In the genomic region with DNA sequence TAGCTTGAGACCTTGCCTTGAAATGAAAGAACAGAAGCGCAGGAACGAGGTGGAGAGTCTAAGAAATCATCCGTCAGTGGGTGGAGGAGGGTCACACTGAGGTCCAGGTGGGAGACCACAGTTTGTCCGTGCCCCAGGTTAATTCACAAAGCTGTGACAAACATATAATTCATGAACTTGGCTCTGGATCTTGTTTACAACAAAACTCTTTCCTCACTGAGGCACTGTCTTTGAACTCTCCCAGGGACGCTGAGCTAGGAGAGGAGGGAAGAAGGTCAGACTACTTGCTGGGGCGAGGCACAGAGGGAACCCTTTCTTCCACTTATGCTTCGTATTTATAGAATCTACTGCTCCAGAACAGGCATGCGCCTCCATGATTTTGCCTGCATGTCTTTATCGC, we compare ENCODE assay signal across 10 mouse cellular contexts.
DNase-seq lines count a peak whose midpoint lies in the region; ATAC-seq and TF ChIP-seq lines count a peak whose summit lies in the region.
"Had no signal": no experiment of that assay in that cellular context is flagged by ENCODE, and none has a peak within 500 bp of the region (broad histone marks: within the 10 kb centered on the region; RNA-seq: fewer than 3 reads in every experiment).

No protein-coding gene starts in this region.

- H3K4me1 ChIP-seq in heart, embryonic 10.5 days = peaks cover 20% of the 10 kb centered on the region
- peaks cover 5% of the 10 kb centered on the region for H3K4me1 ChIP-seq in heart, embryonic 11.5 days (ENCODE audit: control insufficient read depth, insufficient read depth, low read length)
- H3K4me1 ChIP-seq in embryonic facial prominence, embryonic 12.5 days = peaks cover 29% of the 10 kb centered on the region
- peaks cover 48% of the 10 kb centered on the region for H3K4me1 ChIP-seq in limb, embryonic 13.5 days
- H3K4me1 ChIP-seq in liver, embryonic 12.5 days = no peaks in the 10 kb centered on the region
- peaks cover 19% of the 10 kb centered on the region for H3K4me1 ChIP-seq in cerebellum, adult 2 months (ENCODE audit: control insufficient read depth, insufficient read depth, low read length)

- 0 out of 2 replicates have a peak overlapping the region, but pooled peaks have one; percentile 17 for H3K27ac ChIP-seq in heart, embryonic 10.5 days
- no peak overlapping the region for H3K27ac ChIP-seq in heart, embryonic 11.5 days (ENCODE audit: low read depth, low read length)
- peak overlapping the region; percentile 83 for H3K27ac ChIP-seq in left cerebral cortex, adult 2 months
- peak overlapping the region; percentile 57; the same call in 1 of the 2 replicates for H3K27ac ChIP-seq in embryonic facial prominence, embryonic 12.5 days
- peak overlapping the region; percentile 81 for H3K27ac ChIP-seq in limb, embryonic 13.5 days
- no peak overlapping the region for H3K27ac ChIP-seq in liver, embryonic 12.5 days
- no peak overlapping the region for H3K27ac ChIP-seq in cerebellum, adult 2 months (ENCODE audit: insufficient read depth, low read length)
- H3K27ac ChIP-seq: macrophage had no signal

- no peaks in the 10 kb centered on the region for H3K36me3 ChIP-seq in heart, embryonic 10.5 days
- H3K36me3 ChIP-seq in heart, embryonic 11.5 days (ENCODE audit: control insufficient read depth, insufficient read depth, low read length) = no peaks in the 10 kb centered on the region
- no peaks in the 10 kb centered on the region for H3K36me3 ChIP-seq in embryonic facial prominence, embryonic 12.5 days
- H3K36me3 ChIP-seq in limb, embryonic 13.5 days = no peaks in the 10 kb centered on the region
- H3K36me3 ChIP-seq in liver, embryonic 12.5 days = no peaks in the 10 kb centered on the region

- no peak overlapping the region for H3K4me3 ChIP-seq in heart, embryonic 10.5 days
- no peak overlapping the region for H3K4me3 ChIP-seq in heart, embryonic 11.5 days (ENCODE audit: low read depth, low read length)
- no peak overlapping the region for H3K4me3 ChIP-seq in left cerebral cortex, adult 2 months
- no peak overlapping the region for H3K4me3 ChIP-seq in embryonic facial prominence, embryonic 12.5 days
- no peak overlapping the region for H3K4me3 ChIP-seq in limb, embryonic 13.5 days
- no peak overlapping the region for H3K4me3 ChIP-seq in liver, embryonic 12.5 days
- H3K4me3 ChIP-seq in cerebellum, adult 2 months (replicated peaks; ENCODE audit: insufficient read depth, low read depth, low read length) = no peak overlapping the region

- no peak overlapping the region for H3K9ac ChIP-seq in heart, embryonic 11.5 days (ENCODE audit: low read depth, low read length)
- H3K9ac ChIP-seq in embryonic facial prominence, embryonic 12.5 days = no peak overlapping the region
- no peak overlapping the region for H3K9ac ChIP-seq in limb, embryonic 13.5 days
- no peak overlapping the region for H3K9ac ChIP-seq in liver, embryonic 12.5 days

- intact Hi-C loops in left cerebral cortex, adult 2 months (cut with DNase I) = loop anchor here (5.0 kb wide), 1 partner anchor 33 kb away; no protein-coding TSS in a partner anchor

- DNase-seq in heart, embryonic 10.5 days (ENCODE audit: low spot score) = no peak
- DNase-seq in left cerebral cortex, adult 2 months (ENCODE audit: extremely low spot score in 1 of 2, low spot score in 2 of 2) = no peak
- DNase-seq in left cerebral cortex, adult 11 months (ENCODE audit: low spot score) = no peak
- no peak for DNase-seq in cerebellum, adult 2 months
- DNase-seq: thymus, adult 2 months had no signal

- TF ChIP-seq CTCF in left cerebral cortex, adult 2 months (IDR thresholded peaks at IDR 0.05) = no peak
- TF ChIP-seq CTCF in cerebellum, adult 2 months (IDR thresholded peaks at IDR 0.05; ENCODE audit: borderline replicate concordance, insufficient read depth, low read depth, low read length) = no peak

- H3K9me3 ChIP-seq in heart, embryonic 10.5 days = no peaks in the 10 kb centered on the region
- H3K9me3 ChIP-seq in heart, embryonic 11.5 days (replicated peaks; ENCODE audit: control insufficient read depth, low read length) = no peaks in the 10 kb centered on the region
- no peaks in the 10 kb centered on the region for H3K9me3 ChIP-seq in embryonic facial prominence, embryonic 12.5 days
- H3K9me3 ChIP-seq in limb, embryonic 13.5 days = no peaks in the 10 kb centered on the region
- H3K9me3 ChIP-seq in liver, embryonic 12.5 days (replicated peaks) = no peaks in the 10 kb centered on the region

- no peak overlapping the region for H3K4me2 ChIP-seq in heart, embryonic 11.5 days
- no peak overlapping the region for H3K4me2 ChIP-seq in embryonic facial prominence, embryonic 12.5 days (replicated peaks)
- no peak overlapping the region for H3K4me2 ChIP-seq in limb, embryonic 13.5 days (replicated peaks)
- H3K4me2 ChIP-seq in liver, embryonic 12.5 days = no peak overlapping the region

- no peak for TF ChIP-seq POLR2A in cerebellum, adult 2 months (IDR thresholded peaks at IDR 0.05; ENCODE audit: borderline replicate concordance, insufficient read depth, low read length)

- H3K27me3 ChIP-seq in heart, embryonic 10.5 days (ENCODE audit: insufficient read depth, poor library complexity, severe bottlenecking) = no peaks in the 10 kb centered on the region
- no peaks in the 10 kb centered on the region for H3K27me3 ChIP-seq in heart, embryonic 11.5 days (ENCODE audit: control insufficient read depth, insufficient read depth, low read length)
- no peaks in the 10 kb centered on the region for H3K27me3 ChIP-seq in embryonic facial prominence, embryonic 12.5 days
- H3K27me3 ChIP-seq in limb, embryonic 13.5 days = no peaks in the 10 kb centered on the region
- no peaks in the 10 kb centered on the region; the same call in 1 of the 2 replicates for H3K27me3 ChIP-seq in liver, embryonic 12.5 days (replicated peaks)
- H3K27me3 ChIP-seq in cerebellum, adult 2 months (ENCODE audit: control insufficient read depth, insufficient read depth, low read length) = no peaks in the 10 kb centered on the region

- WGBS in heart, embryonic 10.5 days = 76% methylated on average over 9 of the region's 9 CpGs
- WGBS in heart, embryonic 11.5 days (ENCODE audit: insufficient replicate concordance) = 73% methylated on average over 9 of the region's 9 CpGs
- 72% methylated on average over 9 of the region's 9 CpGs for WGBS in embryonic facial prominence, embryonic 12.5 days
- 71% methylated on average over 9 of the region's 9 CpGs for WGBS in limb, embryonic 13.5 days
- WGBS in liver, embryonic 12.5 days (ENCODE audit: insufficient replicate concordance) = 59% methylated on average over 9 of the region's 9 CpGs
- 85% methylated on average over 9 of the region's 9 CpGs for WGBS in cerebellum, adult 2 months

- ATAC-seq in heart, embryonic 11.5 days (replicated peaks; ENCODE audit: insufficient number of reproducible peaks, low FRiP score, low TSS enrichment) = no peak
- no peak for ATAC-seq in embryonic facial prominence, embryonic 12.5 days (ENCODE audit: insufficient number of reproducible peaks, insufficient read depth, low FRiP score, low TSS enrichment)
- no peak for ATAC-seq in limb, embryonic 13.5 days (ENCODE audit: low FRiP score, low read depth)
- ATAC-seq in liver, embryonic 12.5 days = no peak

Comparison
In these comparisons a context has a peak if more than half of its experiments do, and no peak if none do; other contexts are left out.
1. H3K27ac ChIP-seq: peak in heart, embryonic 10.5 days (single experiment), left cerebral cortex, adult 2 months (single experiment), embryonic facial prominence, embryonic 12.5 days (single experiment) and limb, embryonic 13.5 days (single experiment); none in heart, embryonic 11.5 days (single experiment), liver, embryonic 12.5 days (single experiment) and cerebellum, adult 2 months (single experiment).